Mouse (Mus musculus) C2C12 (cell line): ENCODE results near the gene Fam228b.

Experiments
- CEBPB ChIP-seq: IDR thresholded peaks from one replicate; pipeline ENCODE4 v1.6.1; 2011; ENCODE audit warnings: low read depth, mild to moderate bottlenecking, control low read depth, moderate library complexity
- CTCF ChIP-seq: IDR thresholded peaks from one replicate; pipeline ENCODE4 v1.5.1; 2011; ENCODE audit not compliant: control insufficient read depth, insufficient read depth, insufficient read length
- MYOG ChIP-seq: IDR thresholded peaks from one replicate; pipeline ENCODE4 v1.6.1; 2011; ENCODE audit not compliant: control insufficient read depth, insufficient read length; ENCODE audit errors: extremely low read depth

DNA sequence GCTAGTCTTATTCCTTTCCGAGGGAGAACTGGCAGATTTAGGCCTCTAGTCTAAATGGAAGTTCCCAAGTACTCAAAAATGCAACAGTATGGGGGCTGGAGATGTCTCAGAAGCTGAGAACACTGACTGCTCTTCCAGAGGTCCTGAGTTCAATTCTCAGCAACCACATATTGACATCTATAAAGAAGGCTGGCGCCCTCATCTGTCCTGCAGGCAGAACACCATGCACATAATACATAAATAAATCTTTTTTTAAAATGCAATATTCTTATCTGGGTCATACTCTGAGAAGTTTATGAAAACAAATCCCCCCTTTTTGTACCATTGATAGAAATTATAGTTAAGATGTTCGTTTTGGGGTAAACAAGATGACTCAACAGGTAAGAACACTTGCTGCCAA is 26.9 kb downstream of the Fam228b start:
- TF ChIP-seq CTCF, result no peak
- no peak for TF ChIP-seq MYOG
- TF ChIP-seq CEBPB, result no peak
